Mouse (Mus musculus): ENCODE measurements around the gene Pum2.
"Not testable (repeated sequence)": the region's sequence is repeated elsewhere in the genome, so short reads cannot be mapped to it uniquely, and the experiment has no call there.

Pum2 gene

DNA sequence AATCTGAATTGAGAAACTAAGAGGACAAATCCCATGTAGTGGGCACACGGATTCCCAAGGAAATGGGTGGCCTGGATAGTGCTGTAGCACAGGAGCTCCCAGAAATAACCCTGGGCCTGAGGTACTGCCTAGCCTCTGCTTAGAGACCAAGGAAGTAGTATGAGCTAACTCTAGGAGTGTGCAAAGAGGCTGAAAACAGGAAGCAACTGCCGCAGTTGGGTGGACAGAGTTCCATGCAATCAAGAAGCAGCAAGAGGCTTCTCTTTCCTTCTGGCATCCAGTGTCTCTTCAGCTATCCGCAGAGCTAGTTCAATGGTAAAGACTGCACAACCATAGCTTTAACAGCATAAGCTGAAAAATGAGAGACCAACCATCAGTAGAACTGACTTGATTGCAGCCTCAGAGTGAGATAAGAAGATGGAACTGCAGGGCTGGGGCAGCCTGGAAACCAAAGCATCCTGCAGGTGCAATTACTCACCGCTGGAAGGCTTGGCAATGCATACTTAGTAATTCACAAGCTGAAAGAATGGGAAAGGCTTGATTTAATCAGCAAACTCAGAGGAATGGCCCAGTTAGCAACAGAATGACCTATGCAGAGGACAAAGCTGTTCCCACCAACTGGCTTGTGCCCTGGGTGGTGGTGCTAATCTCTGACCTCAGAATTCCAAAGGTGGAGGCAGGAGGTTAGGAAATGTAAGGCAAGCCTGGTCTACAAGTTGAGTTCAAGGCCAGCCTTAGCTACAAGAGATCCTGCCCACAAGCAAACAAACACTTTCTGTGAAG, 6.3 kb upstream of the Pum2 start:
- DNase-seq (ENCODE audit: extremely low spot score, low read depth, low spot score), result no peak

DNA sequence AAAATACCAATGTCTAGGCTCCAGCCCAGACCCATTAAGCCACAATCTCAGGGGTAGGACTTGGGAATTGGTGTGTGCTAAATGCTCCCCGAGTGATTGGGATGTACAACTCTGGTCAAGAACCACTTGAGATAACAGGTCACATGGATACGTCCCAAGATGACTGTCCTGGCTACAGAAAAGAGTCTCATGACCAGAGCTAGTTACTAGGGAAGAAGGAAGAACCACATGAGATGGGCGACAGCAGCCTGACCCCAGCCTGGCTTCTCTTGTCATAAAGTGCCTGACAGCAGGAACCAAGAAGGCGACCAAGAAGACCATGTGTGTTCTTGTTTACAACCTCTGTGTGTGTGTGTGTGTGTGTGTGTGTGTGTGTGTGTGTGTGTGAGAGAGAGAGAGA, 4.5 kb upstream of the Pum2 start:
- no peak for DNase-seq (ENCODE audit: extremely low spot score, low read depth, low spot score)

DNA sequence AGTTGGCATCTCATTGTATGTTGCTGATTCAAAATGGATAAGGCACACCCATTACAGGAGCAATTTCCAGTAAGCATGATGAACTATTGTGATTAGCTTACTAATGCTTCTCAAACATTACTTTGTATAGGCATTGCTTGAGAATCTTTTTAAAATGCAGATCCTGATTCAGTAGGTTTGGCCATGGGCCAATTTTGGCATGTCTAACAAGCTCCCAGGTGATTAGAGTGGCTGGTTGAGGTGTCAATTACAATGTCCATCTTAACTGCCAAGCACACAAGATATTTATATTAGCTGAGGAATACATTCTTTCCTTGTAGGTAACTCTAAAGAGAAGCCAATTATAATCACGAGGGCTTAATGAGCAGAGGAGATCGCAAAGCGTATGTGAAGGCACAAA, 4.1 kb upstream of the Pum2 start:
- DNase-seq (ENCODE audit: extremely low spot score, low read depth, low spot score), result no peak

DNA sequence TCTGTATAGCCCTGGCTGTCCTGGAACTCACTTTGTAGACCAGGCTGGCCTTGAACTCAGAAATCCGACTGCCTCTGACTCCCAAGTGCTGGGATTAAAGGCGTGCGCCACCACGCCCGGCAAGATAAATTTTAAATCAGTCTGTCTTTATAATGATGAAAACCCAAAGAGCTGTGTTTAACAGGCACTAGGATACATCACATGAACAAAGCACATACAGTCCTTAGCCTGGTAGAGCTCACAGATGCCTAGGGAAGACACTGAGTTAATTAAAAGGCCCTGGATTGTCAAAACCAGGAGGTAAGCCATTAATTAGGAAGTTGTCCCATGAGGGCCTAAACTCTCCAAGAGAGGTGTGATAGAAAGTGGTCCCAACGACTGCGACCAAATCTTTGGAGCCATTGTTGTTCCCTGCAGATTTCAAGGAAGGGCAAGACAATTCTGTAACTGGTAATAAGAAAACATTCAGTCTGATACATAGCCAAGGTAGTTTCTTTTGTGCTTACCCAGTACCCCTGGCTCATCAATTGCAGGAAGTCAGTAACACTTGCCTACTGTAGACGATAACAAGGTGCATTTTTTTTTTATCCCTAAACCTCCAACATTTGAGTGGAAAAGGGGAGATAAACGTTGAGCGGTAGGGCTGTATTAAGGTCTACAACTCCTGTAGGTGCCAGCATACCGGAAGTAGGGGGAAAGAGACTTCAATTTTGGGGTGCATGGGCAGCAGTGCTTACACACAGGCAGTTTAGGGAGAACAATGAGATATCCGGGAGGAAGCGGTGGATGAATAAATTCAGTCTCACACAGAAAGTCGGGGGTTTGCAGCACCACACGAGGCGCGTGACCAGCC, 587 bp upstream of the Pum2 start:
- no peak for DNase-seq (ENCODE audit: extremely low spot score, low read depth, low spot score)

DNA sequence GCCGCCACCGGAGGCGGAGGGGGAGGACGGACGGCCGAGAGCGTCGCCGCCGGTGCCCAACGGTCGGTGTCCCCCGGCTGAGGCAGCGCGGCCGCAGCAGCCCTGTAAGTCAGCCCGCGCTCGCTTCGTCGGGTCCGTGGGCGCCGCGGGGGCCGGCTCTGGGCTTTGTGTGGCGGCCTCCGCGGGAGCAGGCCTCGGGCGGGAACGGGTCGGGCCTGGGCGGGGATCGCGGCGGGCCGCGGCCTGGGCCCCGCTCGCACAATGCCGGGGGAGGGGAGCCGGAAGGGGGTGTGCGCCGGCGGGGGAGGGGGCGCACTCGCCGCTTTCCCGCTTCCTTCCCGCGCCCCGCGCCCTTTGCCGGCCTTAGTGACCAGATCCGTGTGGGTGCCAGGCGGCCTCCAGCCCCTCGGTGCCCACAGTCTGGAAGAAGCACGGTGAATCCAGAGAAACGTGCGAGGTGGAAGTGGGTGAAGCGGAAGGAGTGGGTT, 487 bp downstream of the Pum2 start:
- no peak for DNase-seq (ENCODE audit: extremely low spot score, low read depth, low spot score)

DNA sequence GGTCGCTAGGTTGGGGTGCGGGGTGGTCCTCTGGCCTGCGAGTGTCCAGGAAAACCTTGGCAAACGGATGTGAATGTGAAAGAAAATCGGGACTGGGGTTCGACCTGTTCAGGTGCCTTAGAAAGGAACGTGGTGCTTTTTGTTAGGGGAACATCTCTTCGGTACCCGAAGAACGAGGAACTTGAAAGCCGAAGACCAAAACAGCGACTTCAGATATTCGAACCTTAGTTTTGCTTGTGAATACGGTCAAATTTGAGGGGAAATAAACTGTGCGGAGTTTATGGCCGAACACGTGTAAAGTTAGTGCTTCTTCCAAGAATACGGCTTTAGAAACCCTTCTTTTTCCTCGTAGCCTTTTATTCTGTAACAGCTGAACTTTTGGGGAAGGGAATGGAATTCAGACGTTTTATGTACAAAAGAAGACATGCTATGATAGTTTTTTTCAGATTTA, 982 bp downstream of the Pum2 start:
- DNase-seq (ENCODE audit: extremely low spot score, low read depth, low spot score), result peak; percentile 37

DNA sequence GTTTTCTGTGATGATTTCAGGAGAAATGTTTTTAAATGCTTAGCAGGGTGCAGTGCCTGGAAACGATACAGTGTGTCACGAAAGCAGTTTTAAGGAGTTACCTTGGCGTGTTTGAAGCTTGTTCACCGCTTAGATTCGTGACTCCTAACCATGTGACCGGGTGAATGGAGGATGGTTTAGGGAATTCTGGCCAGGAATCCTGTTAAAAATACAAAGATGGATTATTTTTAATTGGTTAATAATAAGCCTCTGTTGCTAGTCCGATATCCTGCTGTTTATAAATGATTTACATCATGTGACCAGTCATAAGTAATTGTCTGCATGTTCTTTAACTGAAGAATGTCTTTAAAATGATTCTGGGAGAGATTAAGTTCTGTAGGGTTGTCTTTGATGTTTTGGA, 1.4 kb downstream of the Pum2 start:
- DNase-seq (ENCODE audit: extremely low spot score, low read depth, low spot score), result no peak

DNA sequence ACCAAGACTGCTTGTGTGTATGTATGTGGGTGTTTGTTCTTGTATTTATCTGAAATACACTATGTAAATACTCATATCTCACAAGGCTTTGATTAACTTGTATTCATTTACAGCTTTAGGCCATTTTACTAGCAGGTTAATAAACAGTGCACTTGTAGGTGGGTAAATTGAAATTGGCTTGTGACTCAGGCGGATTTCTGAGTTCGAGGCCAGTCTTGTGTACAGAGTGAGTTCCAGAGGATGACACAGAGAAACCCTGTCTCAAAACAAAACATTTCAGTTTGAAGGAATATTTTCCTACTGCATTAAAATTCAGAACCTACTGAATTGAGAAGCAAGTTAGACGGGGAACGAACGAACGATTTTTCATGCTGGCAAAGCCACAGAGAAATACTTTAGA, 2.4 kb downstream of the Pum2 start:
- DNase-seq (ENCODE audit: extremely low spot score, low read depth, low spot score), result no peak

DNA sequence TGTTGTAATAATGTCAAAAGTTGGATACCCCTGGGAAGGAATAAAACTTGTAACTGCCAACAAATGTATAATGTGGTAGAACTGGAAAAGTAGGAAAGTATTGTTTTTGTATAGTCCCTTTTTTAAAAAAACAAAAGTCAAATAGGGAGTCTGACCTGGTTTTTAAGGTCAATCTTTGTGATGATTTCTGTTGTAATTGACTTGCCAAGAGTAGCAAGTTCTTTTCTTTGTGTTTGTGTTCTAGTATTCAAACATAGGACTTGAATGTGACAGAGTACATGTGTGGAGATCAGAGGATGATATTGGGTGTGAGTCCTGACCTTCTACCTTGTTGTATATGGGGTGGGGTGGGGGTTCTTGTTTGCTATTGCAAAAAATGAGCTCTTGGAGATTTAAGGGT, 4.0 kb downstream of the Pum2 start:
- DNase-seq (ENCODE audit: extremely low spot score, low read depth, low spot score), result no peak

DNA sequence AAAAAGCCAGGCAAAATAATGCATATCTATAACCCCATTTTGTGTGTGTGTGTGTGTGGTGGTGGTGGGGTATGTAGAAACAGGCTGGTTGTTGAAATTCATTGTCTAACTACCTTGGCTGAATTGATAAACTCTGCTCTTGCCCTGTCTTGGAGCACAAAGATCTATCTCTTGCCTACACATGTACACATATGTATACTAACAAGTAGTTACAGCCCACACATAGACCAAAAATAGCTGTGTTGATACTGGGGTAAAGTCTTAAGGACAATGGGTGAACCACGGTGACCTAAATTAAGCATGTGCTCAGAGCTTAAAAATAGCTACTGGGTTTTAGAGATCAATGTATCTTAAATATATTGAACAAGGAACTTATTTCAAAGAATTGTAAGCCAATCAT, 10.3 kb downstream of the Pum2 start:
- no peak for DNase-seq (ENCODE audit: extremely low spot score, low read depth, low spot score)

DNA sequence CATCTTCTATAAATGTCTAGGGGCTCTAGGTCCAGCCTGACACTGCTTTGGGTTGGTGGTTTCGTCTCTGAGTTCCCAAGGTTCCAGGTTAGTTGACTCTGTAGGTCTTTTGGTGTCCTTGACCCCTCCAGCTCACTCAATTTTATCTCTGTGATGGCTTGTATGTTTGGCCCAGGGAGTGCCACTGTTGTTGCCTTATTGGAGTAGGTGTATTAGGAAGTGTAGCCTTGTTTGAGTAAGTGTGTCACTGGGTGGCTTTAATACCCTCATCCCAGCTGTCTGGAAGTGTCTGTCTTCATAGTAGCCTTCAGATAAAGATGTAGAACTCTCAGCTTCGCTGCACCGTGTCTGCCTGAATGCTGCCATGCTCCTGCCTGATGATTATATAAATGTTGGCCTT, 11.1 kb downstream of the Pum2 start:
- DNase-seq (ENCODE audit: extremely low spot score, low read depth, low spot score), result no peak

DNA sequence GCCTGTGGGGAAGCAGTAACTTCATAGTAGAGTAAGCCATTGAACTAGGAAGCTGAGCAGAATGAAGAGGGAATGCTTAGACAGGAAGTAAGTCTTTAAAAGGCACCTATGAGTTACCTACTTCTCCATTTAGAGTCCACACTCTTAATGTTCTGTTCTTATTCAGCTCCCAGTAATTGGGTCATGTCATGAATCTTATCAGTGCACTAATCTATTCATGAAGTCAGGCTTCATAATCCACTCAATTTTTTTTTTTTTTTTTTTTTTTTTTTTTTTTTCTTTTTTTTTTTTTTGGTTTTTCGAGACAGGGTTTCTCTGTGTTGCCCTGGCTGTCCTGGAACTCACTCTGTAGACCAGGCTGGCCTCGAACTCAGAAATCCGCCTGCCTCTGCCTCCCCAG, 15.9 kb downstream of the Pum2 start:
- not testable (repeated sequence) for DNase-seq (ENCODE audit: extremely low spot score, low read depth, low spot score)

DNA sequence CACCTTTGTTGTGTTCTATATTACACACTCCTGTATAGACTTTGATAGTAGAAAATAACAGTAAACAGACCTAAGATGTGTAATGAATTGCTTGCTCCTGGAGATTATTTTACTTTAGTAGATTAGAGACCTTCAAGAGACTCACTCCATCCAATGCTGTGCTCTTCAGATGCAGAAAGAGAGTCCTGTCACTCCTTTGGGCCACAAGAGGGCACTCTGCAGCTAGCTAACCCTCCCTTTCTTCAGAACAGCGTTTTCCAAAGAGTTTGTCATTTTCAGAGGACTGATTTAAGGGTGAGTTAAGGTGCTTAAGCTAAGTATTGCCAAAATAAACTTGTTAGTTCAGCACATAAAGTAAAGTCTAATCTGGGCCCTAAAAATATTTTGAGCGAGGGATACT, 25.0 kb downstream of the Pum2 start:
- DNase-seq (ENCODE audit: extremely low spot score, low read depth, low spot score), result no peak

DNA sequence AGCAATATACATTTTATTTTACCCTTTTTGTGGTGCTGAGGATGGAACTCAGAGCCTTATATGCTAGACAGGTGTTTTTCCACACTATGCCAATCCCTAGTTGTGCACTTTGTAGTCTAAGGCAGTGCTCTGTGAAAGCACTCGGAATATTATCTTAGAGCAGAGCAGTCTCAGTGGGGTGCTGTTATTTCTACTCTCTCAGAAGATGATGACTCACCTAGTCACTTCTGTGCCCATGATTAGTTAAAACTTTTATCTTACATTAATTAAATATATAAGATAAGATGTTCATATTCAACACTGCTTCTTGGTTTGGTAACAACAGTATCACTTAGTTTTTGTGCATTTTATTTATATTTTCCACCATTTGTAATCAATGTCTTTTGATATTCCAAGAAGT, 30.1 kb downstream of the Pum2 start:
- no peak for DNase-seq (ENCODE audit: extremely low spot score, low read depth, low spot score)

DNA sequence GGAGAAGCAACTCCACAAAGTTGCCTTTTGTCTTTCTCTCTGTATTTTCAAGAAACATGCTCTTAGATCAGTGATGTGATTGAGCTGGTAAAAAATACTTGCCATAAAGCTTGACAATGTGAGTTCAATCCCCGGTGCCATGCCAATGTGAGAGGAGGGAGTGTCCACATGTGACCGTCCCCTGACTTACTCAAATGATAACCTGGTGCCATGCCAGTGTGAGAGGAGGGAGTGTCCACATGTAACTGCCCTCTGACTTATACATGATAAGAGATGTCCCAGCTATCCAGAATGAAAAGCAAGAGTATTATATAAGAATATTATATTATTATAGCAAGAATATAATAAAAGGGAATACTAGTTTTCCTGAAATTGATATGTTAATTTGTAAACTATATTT, 34.9 kb downstream of the Pum2 start:
- no peak for DNase-seq (ENCODE audit: extremely low spot score, low read depth, low spot score)

DNA sequence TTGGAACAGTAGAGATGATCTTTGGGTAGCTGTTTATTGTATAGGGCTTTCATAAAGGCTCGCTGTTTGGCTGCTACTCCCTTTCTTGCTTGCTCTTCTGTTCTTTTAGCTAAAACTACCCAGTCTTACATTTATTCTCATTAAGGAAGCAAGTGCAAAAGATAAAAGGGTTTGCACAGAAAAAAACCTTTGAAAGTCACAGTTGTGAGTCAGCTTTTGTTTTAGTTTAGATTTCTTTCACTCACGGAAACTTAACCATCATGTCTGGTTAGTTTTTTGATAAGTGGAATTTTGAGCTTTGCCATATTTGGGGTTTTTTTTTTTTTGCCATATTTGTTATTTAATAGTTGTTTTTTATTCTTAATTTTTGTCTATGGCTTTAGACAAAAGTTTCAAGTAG, 38.7 kb downstream of the Pum2 start:
- DNase-seq (ENCODE audit: extremely low spot score, low read depth, low spot score), result no peak

DNA sequence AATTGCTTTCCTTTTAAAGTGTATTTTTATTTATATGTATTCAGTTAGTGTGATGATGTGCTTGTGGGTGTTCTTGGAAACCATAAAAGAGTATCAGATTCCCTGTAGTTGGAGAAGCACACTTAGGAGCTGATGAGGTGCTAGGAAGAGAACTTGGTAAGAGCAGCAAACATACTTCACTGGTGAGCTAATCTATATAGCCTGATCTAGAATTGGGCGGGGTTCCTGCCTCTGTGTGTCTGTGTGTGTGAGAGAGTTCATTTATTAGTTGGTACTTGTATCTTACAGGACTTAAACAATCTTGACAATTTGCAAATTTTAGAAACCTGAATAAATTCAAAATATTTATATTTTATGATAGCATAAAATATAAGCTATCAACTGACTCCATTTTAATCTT, 42.2 kb downstream of the Pum2 start:
- no peak for DNase-seq (ENCODE audit: extremely low spot score, low read depth, low spot score)

DNA sequence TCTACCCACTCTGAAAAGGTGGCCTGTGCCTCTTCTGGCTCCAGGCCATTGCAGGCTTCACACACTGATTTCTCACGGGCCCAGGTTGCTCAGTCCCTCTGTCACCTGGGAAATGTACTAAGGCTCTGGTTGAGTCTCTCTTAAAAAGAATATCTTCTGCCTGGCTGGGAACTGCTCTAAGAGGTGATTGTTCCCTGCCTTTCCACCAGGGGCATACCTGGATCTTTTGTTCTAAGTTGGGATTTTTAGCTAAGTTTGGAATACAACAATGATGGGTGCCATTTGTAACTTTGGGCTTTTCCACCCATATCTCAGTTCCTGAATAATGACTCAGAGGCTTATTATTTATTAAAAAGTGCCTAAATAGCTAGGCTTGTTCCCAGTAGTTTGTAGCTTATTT, 53.0 kb downstream of the Pum2 start:
- DNase-seq (ENCODE audit: extremely low spot score, low read depth, low spot score), result no peak

DNA sequence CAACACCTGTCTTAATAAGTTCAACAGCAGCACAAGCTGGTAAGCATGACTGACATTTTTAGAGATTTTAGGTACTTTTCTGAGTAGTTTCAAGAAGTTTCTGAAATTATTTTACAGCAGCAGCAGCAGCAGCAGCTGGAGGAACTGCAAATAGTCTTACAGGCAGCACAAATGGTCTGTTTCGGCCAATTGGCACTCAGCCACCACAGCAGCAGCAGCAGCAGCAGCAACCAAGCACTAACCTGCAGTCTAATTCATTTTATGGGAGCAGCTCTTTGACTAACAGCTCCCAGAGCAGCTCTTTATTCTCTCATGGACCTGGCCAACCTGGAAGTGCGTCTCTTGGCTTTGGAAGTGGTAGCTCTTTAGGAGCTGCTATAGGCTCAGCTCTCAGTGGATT, 54.8 kb downstream of the Pum2 start:
- DNase-seq (ENCODE audit: extremely low spot score, low read depth, low spot score), result no peak

DNA sequence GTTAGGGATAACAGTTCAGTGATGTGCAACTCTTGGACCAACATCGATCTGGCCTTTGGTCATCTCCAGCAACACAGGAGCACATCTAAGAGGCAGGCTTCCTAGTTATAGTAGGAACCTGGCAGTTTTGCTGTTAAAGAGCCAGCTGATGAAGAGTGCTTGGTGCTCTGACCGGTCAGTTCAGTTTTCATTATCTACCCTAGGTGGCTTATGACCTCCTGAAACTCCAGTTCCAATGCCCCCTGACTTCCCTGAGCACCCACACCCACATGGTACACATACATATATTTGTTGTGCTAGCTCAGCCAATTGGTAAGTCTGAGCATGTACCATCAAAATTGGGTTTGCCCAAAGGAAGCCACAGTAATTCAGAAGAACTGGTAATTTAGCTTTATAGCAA, 79.7 kb downstream of the Pum2 start:
- DNase-seq (ENCODE audit: extremely low spot score, low read depth, low spot score), result no peak

DNA sequence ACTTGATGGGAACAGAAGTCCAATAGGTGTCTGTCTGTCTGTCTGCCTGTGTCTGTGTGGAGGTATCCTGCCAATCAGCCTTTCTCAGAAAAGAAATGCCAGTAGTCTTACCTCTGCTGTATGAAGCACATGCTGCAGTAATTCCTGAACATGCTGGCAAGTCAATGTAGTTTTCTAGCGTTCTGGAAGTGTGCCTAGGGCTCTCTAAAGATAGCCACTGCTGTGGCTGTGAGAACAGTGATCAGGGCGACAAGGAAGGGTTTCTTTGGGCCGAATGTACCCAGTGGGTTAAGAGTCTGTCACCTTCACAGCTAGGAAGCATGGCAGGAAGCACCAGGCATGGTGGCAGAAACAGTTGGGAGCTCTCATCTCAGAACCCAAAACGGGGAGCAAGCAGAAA, 80.2 kb downstream of the Pum2 start:
- no peak for DNase-seq (ENCODE audit: extremely low spot score, low read depth, low spot score)

DNA sequence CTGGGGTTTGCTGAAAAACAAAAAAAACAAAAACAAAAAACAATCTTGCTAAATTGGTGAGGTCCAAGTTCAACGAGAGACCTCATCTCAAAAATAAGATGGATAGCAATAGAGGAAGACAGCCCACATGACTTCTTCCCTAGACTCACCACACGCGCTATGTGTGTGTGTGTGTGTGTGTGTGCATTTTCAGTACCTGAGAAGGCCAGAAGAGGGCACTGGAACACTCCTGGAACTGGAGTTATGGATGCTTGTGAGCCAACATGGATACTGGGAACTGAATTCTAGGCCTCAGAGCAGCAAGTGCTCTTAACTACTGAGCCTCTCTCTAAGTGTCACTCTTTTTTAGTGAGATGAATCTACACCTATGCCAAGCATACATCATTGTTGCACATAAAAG, 84.1 kb downstream of the Pum2 start:
- DNase-seq (ENCODE audit: extremely low spot score, low read depth, low spot score), result no peak

Measured in hindlimb bud, embryonic 11.5 days (tissue).